Mouse (Mus musculus) embryo, embryonic 11 days (tissue): Measurements from ENCODE around the gene Zfp52.

Experiments used
- DNase-seq: peaks from one replicate; pipeline ENCODE4 v3.0.0-alpha.2; 2015

Zfp52 gene

DNA sequence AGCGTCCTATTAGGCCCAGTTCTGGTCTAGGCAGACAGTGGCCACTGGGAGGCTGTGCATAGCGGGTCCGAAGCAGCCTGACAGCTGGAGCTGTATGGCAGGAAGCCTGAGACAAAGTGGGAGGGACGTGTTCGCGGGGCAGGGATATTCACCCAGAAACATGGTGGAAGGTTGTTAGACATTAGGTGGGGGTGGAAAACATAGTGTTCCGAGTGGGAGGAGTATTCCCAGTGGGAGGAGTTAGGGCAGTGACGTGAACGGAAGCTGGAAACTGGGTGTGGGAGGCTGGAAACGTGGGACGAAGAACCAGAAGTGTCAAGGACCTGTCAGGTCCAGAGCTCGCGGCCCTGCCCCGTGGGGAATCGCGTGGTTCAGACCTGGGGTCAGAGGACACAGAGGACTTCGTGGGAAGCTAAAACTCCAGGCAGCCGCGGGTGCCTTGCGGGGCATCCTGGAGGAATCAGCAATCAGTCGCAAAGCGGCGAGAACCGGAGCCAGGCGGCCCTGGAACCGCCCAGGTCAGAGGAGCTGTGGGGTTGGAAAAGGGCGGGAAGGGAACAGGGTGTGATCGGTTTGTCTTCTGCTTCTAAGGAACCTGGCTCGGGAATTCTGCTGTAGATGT is 31.5 kb downstream of the Zfp52 start, which contains the start of gene Zfp948:
TSS of gene Zfp948 (plus strand) at position 281 of the 622 bp plus-strand sequence.
- peak; percentile 88 for DNase-seq

DNA sequence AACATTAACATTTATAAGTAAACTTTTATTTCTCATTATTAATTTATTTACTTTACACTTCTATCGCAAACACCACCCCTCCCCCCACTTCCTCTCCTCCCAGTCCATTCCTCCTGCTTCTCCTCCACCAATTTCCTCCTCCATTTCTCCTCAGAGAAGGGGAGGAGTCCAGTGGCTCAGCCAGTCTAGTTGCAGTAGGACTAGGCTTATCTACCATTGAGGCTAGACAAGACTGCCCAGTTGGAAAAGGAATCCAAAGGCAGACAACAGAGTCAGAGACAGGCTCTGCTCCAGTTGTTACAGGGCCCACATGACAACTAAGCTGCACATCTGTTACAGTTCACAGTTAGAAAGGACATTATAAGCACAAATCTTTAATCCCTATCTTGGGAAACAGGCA is 32.4 kb downstream of the Zfp52 start:
- peak; percentile 59 for DNase-seq

- no peak for DNase-seq
Measured at GRCm38 (mm10) chr17:21579080-21579479, 43.7 kb downstream of the Zfp52 start.

DNA sequence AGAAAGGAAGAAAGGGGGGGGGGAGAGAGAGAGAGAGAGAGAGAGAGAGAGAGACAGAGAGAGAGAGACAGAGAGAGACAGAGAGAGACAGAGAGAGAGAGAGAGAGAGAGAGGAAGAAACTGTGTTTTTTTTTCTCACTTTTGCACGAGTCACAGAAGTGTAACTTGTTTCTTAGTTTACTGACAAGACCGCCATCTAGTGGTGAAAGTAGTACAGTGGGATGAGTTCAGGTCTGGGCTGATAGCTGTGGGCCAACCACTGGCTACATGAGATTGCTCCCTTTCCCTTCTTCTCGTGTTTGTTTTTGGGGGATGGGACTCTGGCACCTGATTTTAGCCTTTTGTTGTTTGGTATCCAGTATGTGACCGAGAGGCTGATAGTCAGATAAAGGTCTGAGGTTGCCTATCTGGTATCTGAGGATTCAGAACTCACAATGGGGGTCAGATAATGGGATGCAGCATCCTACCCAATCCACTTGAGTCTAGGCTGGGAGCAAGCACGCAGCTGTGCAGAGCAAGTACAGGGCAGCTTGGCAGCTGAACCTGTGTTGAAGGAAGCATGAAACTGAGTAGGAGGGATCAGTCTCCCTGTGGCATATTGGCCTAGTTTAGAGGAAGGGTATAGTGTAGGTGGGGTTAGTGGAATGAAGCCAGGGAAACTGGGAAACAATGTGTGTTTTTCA is 44.3 kb downstream of the Zfp52 start:
- peak; percentile 82 for DNase-seq

- DNase-seq, result no peak
Measured at GRCm38 (mm10) chr17:21585521-21585920, 50.2 kb downstream of the Zfp52 start.
